Mouse (Mus musculus) midbrain, postnatal 0 days (tissue): Measurements from ENCODE around the gene Flt3l. TPM values are rescaled to one million over a fixed set of nuclear protein-coding genes. Genes with fewer than 3 reads are reported as not detected.
A peak's percentile ranks its signal among the peaks of the same experiment; 100 is the strongest.

Source experiments
- ATAC-seq: fragments of 200-750 bp; cut with Nextera tagmentation; 2 replicates; pipeline ENCODE4 v1.8.0; 2017; ENCODE audit warnings: moderate number of reproducible peaks, mild to moderate bottlenecking, moderate TSS enrichment, moderate library complexity; ENCODE audit not compliant: low FRiP score
- DNase-seq: peaks from one replicate; pipeline ENCODE4 v3.0.0-alpha.2; 2015; ENCODE audit warnings: low spot score
- H3K27ac ChIP-seq: fragments of 300-500 bp; sonication (generic); 2 replicates; pipeline ENCODE4 v1.5.1; 2014; ENCODE audit warnings: low read depth, mild to moderate bottlenecking, low read length, mixed read lengths
- H3K27me3 ChIP-seq: fragments of 300-500 bp; sonication (generic); 2 replicates; pipeline ENCODE4 v1.6.1; 2014; ENCODE audit warnings: low read length, control low read depth, mixed read lengths; ENCODE audit not compliant: insufficient read depth
- H3K36me3 ChIP-seq: fragments of 300-500 bp; sonication (generic); 2 replicates; pipeline ENCODE4 v1.6.1; 2014; ENCODE audit warnings: low read length, control low read depth, mixed read lengths; ENCODE audit not compliant: insufficient read depth
- H3K4me1 ChIP-seq: fragments of 300-500 bp; sonication (generic); 2 replicates; pipeline ENCODE4 v1.6.1; 2014; ENCODE audit warnings: mild to moderate bottlenecking, control low read depth, antibody characterized with exemption, low read length, mixed read lengths; ENCODE audit not compliant: insufficient read depth
- H3K4me2 ChIP-seq: fragments of 300-500 bp; sonication (generic); 2 replicates; pipeline ENCODE4 v1.6.1; 2014; ENCODE audit warnings: low read depth, mild to moderate bottlenecking, low read length, mixed read lengths; ENCODE audit not compliant: poor library complexity, severe bottlenecking
- H3K4me3 ChIP-seq: fragments of 300-500 bp; sonication (generic); 2 replicates; pipeline ENCODE4 v1.5.1; 2014; ENCODE audit warnings: low read depth, mild to moderate bottlenecking, low read length, moderate library complexity
- H3K9ac ChIP-seq: fragments of 300-500 bp; sonication (generic); replicated peaks from 2 replicates; pipeline ENCODE4 v1.6.1; 2014; ENCODE audit warnings: mild to moderate bottlenecking, low read length, moderate library complexity, mixed read lengths; ENCODE audit not compliant: poor library complexity, severe bottlenecking
- H3K9me3 ChIP-seq: fragments of 300-500 bp; sonication (generic); 2 replicates; pipeline ENCODE4 v1.6.1; 2016; ENCODE audit warnings: low read length, control low read depth
- CTCF ChIP-seq: IDR thresholded peaks from 2 replicates; pipeline ENCODE4 v1.5.1; 2016; ENCODE audit warnings: antibody characterized with exemption, mild to moderate bottlenecking
- WGBS: fragments of 180-500 bp; shearing (Covaris S2); extraction: QIAGEN DNeasy Blood & Tissue Kit; methylation state at CpG from one replicate; pipeline ENCODE4 v1.1.7; 2014; 5-methylcytosine and 5-hydroxymethylcytosine counted together
- polyA plus RNA-seq: library from polyadenylated mRNA; unstranded; fragments of >200 nt; fragmentation: Nextera tagmentation; extraction: Ambion mirVana; gene quantifications from 2 replicates; pipeline ENCODE4 v1.2.1, GENCODE M21; 2015
- total RNA-seq: library from RNA; depleted of rRNA; stranded (reverse); fragments of >200 nt; gene quantifications from 2 replicates; pipeline ENCODE4 v1.2.3, GENCODE M21; 2014

Flt3l gene
- total and polyA plus RNA-seq, 2 experiments from 2014 or later: 1.7 to 7.8 TPM

GRCm38 (mm10) chr7:45092828-45093515 lies 43.3 kb downstream of the Flt3l start:
- Histone ChIP-seq H3K27me3 (no peaks in the 10 kb centered on the region), H3K27ac (no peak overlapping the region), H3K4me1 (no peaks in the 10 kb centered on the region), H3K4me2 (no peak overlapping the region), H3K4me3 (no peak overlapping the region), H3K9me3 (no peaks in the 10 kb centered on the region), H3K9ac (no peak overlapping the region), H3K36me3 (no peaks in the 10 kb centered on the region)
- ATAC-seq (no peak), DNase-seq (no peak)
- TF ChIP-seq CTCF: no peak
- WGBS: 74% methylated on average over 12 of the region's 12 CpGs

- H3K27ac ChIP-seq: no peak within 1 kb of the TSS
- H3K4me3 ChIP-seq: peak within 1 kb of the TSS; percentile 33
- TF ChIP-seq CTCF: no peak
- H3K4me2 ChIP-seq: peak within 1 kb of the TSS; percentile 65
- under 1% methylated on average over 16 of the region's 16 CpGs for WGBS
- DNase-seq: peak; percentile 96
- no peaks in the 10 kb centered on the region for H3K9me3 ChIP-seq
- no peaks in the 10 kb centered on the region for H3K36me3 ChIP-seq
- peak; percentile 87 for ATAC-seq
- no peaks in the 10 kb centered on the region for H3K4me1 ChIP-seq
- peak within 1 kb of the TSS; percentile 36; the same call in 1 of the 2 replicates for H3K9ac ChIP-seq
- no peaks in the 10 kb centered on the region for H3K27me3 ChIP-seq
Observed at GRCm38 (mm10) chr7:45092048-45092447, 44.2 kb downstream of the Flt3l start, which contains the start of gene Rcn3. Gene Rcn3, minus strand, starts transcription at chr7:45092221.

- no peaks in the 10 kb centered on the region for H3K4me1 ChIP-seq
- DNase-seq (no peak), ATAC-seq (no peak)
- H3K9me3 ChIP-seq: no peaks in the 10 kb centered on the region
- H3K4me2 ChIP-seq: peak overlapping the region; percentile 65
- peak overlapping the region; percentile 33 for H3K4me3 ChIP-seq
- WGBS: 19% methylated on average over 35 of the region's 35 CpGs
- H3K27ac ChIP-seq: no peak overlapping the region
- H3K27me3 ChIP-seq: no peaks in the 10 kb centered on the region
- H3K9ac ChIP-seq: peak overlapping the region; percentile 36; the same call in 1 of the 2 replicates
- H3K36me3 ChIP-seq: no peaks in the 10 kb centered on the region
- no peak for TF ChIP-seq CTCF
Observed at GRCm38 (mm10) chr7:45091001-45091990, 44.9 kb downstream of the Flt3l start.

- WGBS: 88% methylated on average over 13 of the region's 13 CpGs
- DNase-seq (no peak), ATAC-seq (no peak)
- Histone ChIP-seq H3K36me3 (no peaks in the 10 kb centered on the region), H3K4me1 (no peaks in the 10 kb centered on the region), H3K4me3 (no peak overlapping the region), H3K4me2 (no peak overlapping the region), H3K9me3 (no peaks in the 10 kb centered on the region), H3K27ac (no peak overlapping the region), H3K27me3 (no peaks in the 10 kb centered on the region), H3K9ac (no peak overlapping the region)
- TF ChIP-seq CTCF: no peak
Observed at GRCm38 (mm10) chr7:45090251-45090977, 45.8 kb downstream of the Flt3l start.

GRCm38 (mm10) chr7:45088597-45088996 lies 47.6 kb downstream of the Flt3l start:
- Histone ChIP-seq H3K4me1 (no peaks in the 10 kb centered on the region), H3K4me3 (no peak overlapping the region), H3K27me3 (no peaks in the 10 kb centered on the region), H3K4me2 (no peak overlapping the region), H3K9ac (no peak overlapping the region), H3K27ac (no peak overlapping the region), H3K9me3 (no peaks in the 10 kb centered on the region), H3K36me3 (no peaks in the 10 kb centered on the region)
- TF ChIP-seq CTCF: no peak
- no peak for ATAC-seq
- no peak for DNase-seq
- WGBS: 94% methylated on average over 17 of the region's 17 CpGs
